In genomic region chr7:45196176-45196535, GRCm38 (mm10) we compare ENCODE assay signal across 22 mouse cellular contexts. TPM values are rescaled to one million over a fixed set of nuclear protein-coding genes. Genes with fewer than 3 reads are reported as not detected.
DNase-seq lines count a peak whose midpoint lies in the region; ATAC-seq and TF ChIP-seq lines count a peak whose summit lies in the region.
"Had no signal": no experiment of that assay in that cellular context is flagged by ENCODE, and none has a peak within 500 bp of the region (broad histone marks: within the 10 kb centered on the region; RNA-seq: fewer than 3 reads in every experiment).

No protein-coding gene starts in this region.

- DNase-seq in cerebellum, adult 11-12 months, result peak; percentile 54
- DNase-seq in gastrocnemius, adult 2 months, result no peak
- DNase-seq in gastrocnemius, postnatal 4 days (ENCODE audit: low spot score in 2 of 2), result no peak
- no peak for DNase-seq in left cerebral cortex, adult 2 months (ENCODE audit: extremely low spot score in 1 of 2, low spot score in 2 of 2)
- no peak for DNase-seq in left cerebral cortex, postnatal 14 days (ENCODE audit: low spot score in 2 of 2)
- no peak for DNase-seq in layer of hippocampus, postnatal 36 days
- DNase-seq: adrenal gland, postnatal 10 days; gastrocnemius, postnatal 36 days; heart, adult 18-20 months; kidney, adult 18-20 months had no signal

- ATAC-seq in cerebellum, adult (ENCODE audit: insufficient number of reproducible peaks, low FRiP score, low TSS enrichment), result no peak
- ATAC-seq: forebrain, embryonic 14.5 days; hindbrain, embryonic 16.5 days; inflammation-experienced regulatory T-cells, adult 6 months had no signal

- H3K4me3 ChIP-seq in gastrocnemius, adult 2 months, result no peak overlapping the region
- H3K4me3 ChIP-seq in left cerebral cortex, adult 2 months, result no peak overlapping the region
- H3K4me3 ChIP-seq: erythroblast, embryonic 14.5 days; forebrain, embryonic 10.5 days; heart, embryonic 12.5 days; hindbrain, embryonic 12.5 days had no signal

- intact Hi-C loops in gastrocnemius, adult 2 months (cut with DNase I), result no loop called here
- intact Hi-C loops in left cerebral cortex, adult 2 months (cut with DNase I), result no loop called here
- intact Hi-C loops in left cerebral cortex, postnatal 14 days (cut with DNase I), result no loop called here

- peak overlapping the region; percentile 74 for H3K27ac ChIP-seq in gastrocnemius, adult 2 months
- peak overlapping the region; percentile 83; the same call in 1 of the 2 replicates for H3K27ac ChIP-seq in left cerebral cortex, adult 2 months
- H3K27ac ChIP-seq: hindbrain, embryonic 12.5 days had no signal

- no peak for TF ChIP-seq CTCF in gastrocnemius, adult 2 months (IDR thresholded peaks at IDR 0.05)
- TF ChIP-seq CTCF in left cerebral cortex, adult 2 months (IDR thresholded peaks at IDR 0.05), result no peak

RNA-seq across cellular contexts. Expression of gene Ccdc155, which starts 8.5 kb away (rescaled TPM):
- not detected for total RNA-seq in gastrocnemius, adult 2 months (2021)
- 1 to 10 TPM; 3.2 to 4.9 TPM for total RNA-seq in gastrocnemius, postnatal 4 days (2021)
- 1 to 10 TPM; 6.7 to 7.5 TPM for total RNA-seq in left cerebral cortex, adult 2 months (2021)
- 1 to 10 TPM; 3.0 to 3.5 TPM for total RNA-seq in left cerebral cortex, postnatal 14 days (2021)
- total RNA-seq in layer of hippocampus, postnatal 36 days (2021), result 1 to 10 TPM; 2.0 to 3.3 TPM
- total RNA-seq: gastrocnemius, postnatal 36 days; heart, postnatal 25 days had no signal

RNA-seq across cellular contexts. Expression of gene Pth2, which starts 15.4 kb away (rescaled TPM):
- not detected for total RNA-seq in gastrocnemius, adult 2 months (2021)
- not detected for total RNA-seq in gastrocnemius, postnatal 4 days (2021)
- not detected for total RNA-seq in left cerebral cortex, adult 2 months (2021)
- not detected for total RNA-seq in left cerebral cortex, postnatal 14 days (2021)
- not detected for total RNA-seq in layer of hippocampus, postnatal 36 days (2021)
- total RNA-seq: adrenal gland, postnatal 10 days; adrenal gland, postnatal 4 days; gastrocnemius, adult 8-10 months; gastrocnemius, postnatal 36 days; heart, adult 18-20 months; heart, postnatal 25 days; MEL had no signal

RNA-seq across cellular contexts. Expression of gene Dkkl1, which starts 15.8 kb away (rescaled TPM):
- not detected for total RNA-seq in gastrocnemius, adult 2 months (2021)
- not detected for total RNA-seq in gastrocnemius, postnatal 4 days (2021)
- total RNA-seq in left cerebral cortex, adult 2 months (2021), result 10 to 100 TPM; 32.4 to 33.5 TPM
- total RNA-seq in left cerebral cortex, postnatal 14 days (2021), result 10 to 100 TPM; 13.7 to 17.3 TPM
- 1 to 10 TPM; 1.4 to 2.3 TPM for total RNA-seq in layer of hippocampus, postnatal 36 days (2021)
- total RNA-seq: gastrocnemius, adult 8-10 months; gastrocnemius, postnatal 36 days; heart, adult 18-20 months; heart, postnatal 25 days had no signal

RNA-seq across cellular contexts. Expression of gene Gfy, which starts 16.8 kb away (rescaled TPM):
- total RNA-seq in gastrocnemius, adult 2 months (2021), result not detected
- under 1 TPM; 0.34 to 0.42 TPM for total RNA-seq in gastrocnemius, postnatal 4 days (2021)
- total RNA-seq in left cerebral cortex, adult 2 months (2021), result under 1 TPM in 1 of 2 experiments, not detected in 1; 0.29 TPM
- under 1 TPM in 1 of 2 experiments, not detected in 1; 0.18 TPM for total RNA-seq in left cerebral cortex, postnatal 14 days (2021)
- under 1 TPM; 0.17 to 0.28 TPM for total RNA-seq in layer of hippocampus, postnatal 36 days (2021)
- total RNA-seq: adrenal gland, postnatal 10 days; adrenal gland, postnatal 4 days; gastrocnemius, adult 8-10 months; gastrocnemius, postnatal 36 days; heart, adult 18-20 months; heart, postnatal 25 days; MEL had no signal

RNA-seq across cellular contexts. Expression of gene Tead2, which starts 19.4 kb away (rescaled TPM):
- total RNA-seq in gastrocnemius, adult 2 months (2021), result 1 to 10 TPM; 2.6 to 4.1 TPM
- total RNA-seq in gastrocnemius, postnatal 4 days (2021), result 10 to 100 TPM; 40.0 to 51.4 TPM
- total RNA-seq in left cerebral cortex, adult 2 months (2021), result 1 to 10 TPM; 3.9 to 4.1 TPM
- 1 to 10 TPM; 5.6 to 6.1 TPM for total RNA-seq in left cerebral cortex, postnatal 14 days (2021)
- total RNA-seq in layer of hippocampus, postnatal 36 days (2021), result 1 to 10 TPM; 2.6 to 7.8 TPM

Comparison
In these comparisons a context has a peak if more than half of its experiments do, and no peak if none do; other contexts are left out.
1. RNA of gene Dkkl1, which starts 15.8 kb away (total RNA-seq): 32.4 to 33.5 TPM in left cerebral cortex, adult 2 months and 13.7 to 17.3 TPM in left cerebral cortex, postnatal 14 days; 1.4 to 2.3 TPM in layer of hippocampus, postnatal 36 days, not detected in gastrocnemius, adult 2 months and not detected in gastrocnemius, postnatal 4 days; every median in the first group is over 4 times any median in the second.